Mouse (Mus musculus) bone marrow, adult 2 months (tissue): Measurements from ENCODE around the gene Tmem132b. TPM values are rescaled to one million over a fixed set of nuclear protein-coding genes. Genes with fewer than 3 reads are reported as not detected.
A peak's percentile ranks its signal among the peaks of the same experiment; 100 is the strongest.

ENCODE experiments used
- H3K27ac ChIP-seq: fragments of 200-500 bp; 2 replicates; pipeline ENCODE4 v1.5.1; 2012; ENCODE audit warnings: low read depth, mild to moderate bottlenecking, control low read depth, inconsistent platforms, low read length; ENCODE audit not compliant: control insufficient read depth, poor library complexity, insufficient read depth
- H3K4me1 ChIP-seq: fragments of 200-500 bp; 2 replicates; pipeline ENCODE4 v1.6.1; 2011; ENCODE audit warnings: low read length; ENCODE audit not compliant: control insufficient read depth, insufficient read depth
- H3K4me3 ChIP-seq: fragments of 200-500 bp; replicated peaks from 2 replicates; pipeline ENCODE3; 2011; ENCODE audit warnings: mild to moderate bottlenecking, low read depth, low read length, control low read depth; ENCODE audit not compliant: control insufficient read depth
- CTCF ChIP-seq: fragments of 200-500 bp; IDR thresholded peaks from 2 replicates; pipeline ENCODE4 v1.5.1; 2011; ENCODE audit warnings: low read length, control low read depth; ENCODE audit not compliant: control insufficient read depth, insufficient read depth
- POLR2A ChIP-seq: fragments of 200-500 bp; IDR thresholded peaks from 2 replicates; pipeline ENCODE4 v1.6.1; 2011; ENCODE audit warnings: low read depth, mild to moderate bottlenecking, control low read depth, low read length, borderline replicate concordance; ENCODE audit not compliant: control insufficient read depth
- WGBS: fragments of 180-500 bp; shearing (Covaris S2); methylation state at CpG from one replicate; pipeline ENCODE4 v1.1.7; 2018; 5-methylcytosine and 5-hydroxymethylcytosine counted together
- polyA plus RNA-seq: library from polyadenylated mRNA; stranded (reverse); fragments of >200 nt; gene quantifications from 2 replicates; pipeline ENCODE4 v1.2.4, GENCODE M21; 2011; ENCODE audit warnings: low replicate concordance; ENCODE audit not compliant: missing spikeins, insufficient read depth, insufficient read length

Gene Tmem132b
- polyA plus RNA-seq, 1 experiment: not detected

- H3K27ac ChIP-seq: no peak overlapping the region
- H3K4me1 ChIP-seq: no peaks in the 10 kb centered on the region
- TF ChIP-seq POLR2A (no peak), CTCF (no peak)
- WGBS: 13% methylated on average over 18 of the region's 18 CpGs
- no peak overlapping the region for H3K4me3 ChIP-seq
Observed at GRCm38 (mm10) chr5:125588876-125589667, 57.5 kb downstream of the Tmem132b start.

- WGBS: 76% methylated on average over 10 of the region's 10 CpGs
- Histone ChIP-seq H3K4me1 (no peaks in the 10 kb centered on the region), H3K27ac (no peak overlapping the region), H3K4me3 (no peak overlapping the region)
- no peak for TF ChIP-seq POLR2A
- TF ChIP-seq CTCF: no peak
Observed at GRCm38 (mm10) chr5:125598056-125598455, 66.5 kb downstream of the Tmem132b start.

- TF ChIP-seq POLR2A (no peak), CTCF (no peak)
- 79% methylated on average over 12 of the region's 12 CpGs for WGBS
- H3K27ac ChIP-seq: no peak overlapping the region
- H3K4me1 ChIP-seq: no peaks in the 10 kb centered on the region
- H3K4me3 ChIP-seq: no peak overlapping the region
Observed at GRCm38 (mm10) chr5:125607146-125607545, 75.6 kb downstream of the Tmem132b start.

GRCm38 (mm10) chr5:125609968-125610367 lies 78.4 kb downstream of the Tmem132b start:
- H3K27ac ChIP-seq: no peak overlapping the region
- WGBS: 41% methylated on average over 1 of the region's 1 CpGs
- TF ChIP-seq POLR2A (no peak), CTCF (no peak)
- no peak overlapping the region for H3K4me3 ChIP-seq
- H3K4me1 ChIP-seq: no peaks in the 10 kb centered on the region

GRCm38 (mm10) chr5:125612460-125612859 lies 80.9 kb downstream of the Tmem132b start:
- no peak for TF ChIP-seq POLR2A
- no peak for TF ChIP-seq CTCF

GRCm38 (mm10) chr5:125613136-125613535 lies 81.6 kb downstream of the Tmem132b start:
- no peaks in the 10 kb centered on the region for H3K4me1 ChIP-seq
- H3K27ac ChIP-seq: no peak overlapping the region
- no peak overlapping the region for H3K4me3 ChIP-seq
- TF ChIP-seq POLR2A (no peak), CTCF (no peak)
- 69% methylated on average over 5 of the region's 5 CpGs for whole genome bisulfite sequencing

More at GRCm38 (mm10) chr5:125612460-125612859, 80.9 kb downstream of the Tmem132b start:
- WGBS: 85% methylated on average over 7 of the region's 7 CpGs
- H3K4me3 ChIP-seq: no peak overlapping the region
- H3K4me1 ChIP-seq: no peaks in the 10 kb centered on the region
- H3K27ac ChIP-seq: no peak overlapping the region

GRCm38 (mm10) chr5:125614348-125614747 lies 82.8 kb downstream of the Tmem132b start:
- no peaks in the 10 kb centered on the region for H3K4me1 ChIP-seq
- H3K4me3 ChIP-seq: no peak overlapping the region
- no peak overlapping the region for H3K27ac ChIP-seq
- TF ChIP-seq POLR2A: no peak
- peak; percentile 19; the same call in 1 of the 2 replicates for TF ChIP-seq CTCF
- 45% methylated on average over 2 of the region's 2 CpGs for WGBS

GRCm38 (mm10) chr5:125617050-125617449 lies 85.5 kb downstream of the Tmem132b start:
- H3K27ac ChIP-seq: no peak overlapping the region
- no peak overlapping the region for H3K4me3 ChIP-seq
- WGBS: 91% methylated on average over 1 of the region's 1 CpGs
- no peaks in the 10 kb centered on the region for H3K4me1 ChIP-seq
- TF ChIP-seq POLR2A (no peak), CTCF (no peak)
